Mouse (Mus musculus) liver, embryonic 16.5 days (tissue): ENCODE results near the gene Tmem47. TPM values are rescaled to one million over a fixed set of nuclear protein-coding genes. Genes with fewer than 3 reads are reported as not detected.

Experiments used
- ATAC-seq: fragments of 200-750 bp; cut with Nextera tagmentation; 2 replicates; pipeline ENCODE4 v1.8.0; 2017; ENCODE audit warnings: low read depth, mild to moderate bottlenecking, moderate number of reproducible peaks, moderate library complexity
- H3K27ac ChIP-seq: fragments of 300-500 bp; sonication (generic); 2 replicates; pipeline ENCODE4 v1.5.1; 2014; ENCODE audit warnings: mild to moderate bottlenecking, low read length
- H3K27me3 ChIP-seq: fragments of 300-500 bp; sonication (generic); 2 replicates; pipeline ENCODE4 v1.6.1; 2014; ENCODE audit warnings: low read depth, low read length, mixed read lengths; ENCODE audit not compliant: control insufficient read depth, insufficient read depth
- H3K36me3 ChIP-seq: fragments of 300-500 bp; sonication (generic); 2 replicates; pipeline ENCODE4 v1.6.1; 2014; ENCODE audit warnings: mild to moderate bottlenecking; ENCODE audit not compliant: control insufficient read depth, insufficient read depth
- H3K4me1 ChIP-seq: fragments of 300-500 bp; sonication (generic); 2 replicates; pipeline ENCODE4 v1.6.1; 2014; ENCODE audit warnings: low read depth, low read length, mixed read lengths; ENCODE audit not compliant: control insufficient read depth
- H3K4me2 ChIP-seq: fragments of 300-500 bp; sonication (generic); 2 replicates; pipeline ENCODE4 v1.6.1; 2014; ENCODE audit warnings: low read depth, low read length, mixed read lengths
- H3K4me3 ChIP-seq: fragments of 300-500 bp; sonication (generic); 2 replicates; pipeline ENCODE4 v1.5.1; 2014; ENCODE audit warnings: low read depth, mild to moderate bottlenecking, low read length
- H3K9ac ChIP-seq: fragments of 300-500 bp; sonication (generic); 2 replicates; pipeline ENCODE4 v1.6.1; 2014; ENCODE audit warnings: low read depth, low read length
- H3K9me3 ChIP-seq: fragments of 300-500 bp; sonication (generic); replicated peaks from 2 replicates; pipeline ENCODE4 v1.6.1; 2016; ENCODE audit warnings: low read length; ENCODE audit not compliant: control insufficient read depth
- WGBS: fragments of 180-500 bp; shearing (Covaris S2); extraction: QIAGEN DNeasy Blood & Tissue Kit; methylation state at CpG from one replicate; pipeline ENCODE4 v1.1.7; 2014; ENCODE audit not compliant: insufficient replicate concordance; 5-methylcytosine and 5-hydroxymethylcytosine counted together
- polyA plus RNA-seq: library from polyadenylated mRNA; unstranded; fragments of >200 nt; fragmentation: Nextera tagmentation; extraction: Ambion mirVana; gene quantifications from 2 replicates; pipeline ENCODE4 v1.2.1, GENCODE M21; 2015

Tmem47 gene
- polyA plus RNA-seq, 1 experiment from 2014 or later, result 2.0 TPM

DNA sequence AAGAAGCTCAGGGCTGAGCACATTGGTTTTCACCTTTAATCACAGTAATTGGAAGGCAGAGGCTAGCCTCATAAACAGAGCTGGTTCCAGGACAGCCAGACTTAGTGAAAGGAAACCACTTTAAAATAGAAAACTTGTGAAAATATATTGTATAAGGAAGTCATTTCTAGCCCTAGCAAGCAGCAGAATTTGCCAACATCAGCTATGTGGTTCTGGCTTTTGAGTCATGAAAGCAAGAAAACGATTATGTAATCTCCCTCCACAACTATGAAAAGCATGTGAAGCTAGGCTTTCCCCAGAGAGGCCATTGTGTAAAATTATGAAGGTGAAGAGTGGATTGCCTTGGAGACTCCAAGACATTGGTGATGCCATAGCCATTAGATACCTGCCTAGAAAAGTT is 76.9 kb downstream of the Tmem47 start:
- 16% methylated on average over 1 of the region's 1 CpGs for WGBS
- Histone ChIP-seq H3K36me3 (no peaks in the 10 kb centered on the region), H3K4me3 (no peak overlapping the region), H3K27ac (no peak overlapping the region), H3K9me3 (no peaks in the 10 kb centered on the region), H3K4me2 (no peak overlapping the region), H3K4me1 (no peaks in the 10 kb centered on the region), H3K27me3 (no peaks in the 10 kb centered on the region), H3K9ac (no peak overlapping the region)
- ATAC-seq, result no peak
